Mouse (Mus musculus) cerebellum, postnatal 25 days (tissue): Measurements from ENCODE around the gene Mrpl20.
"Not testable (repeated sequence)": the region's sequence is repeated elsewhere in the genome, so short reads cannot be mapped to it uniquely, and the experiment has no call there.

ENCODE experiments used
- DNase-seq, 2 experiments: peaks; one replicate each; pipeline ENCODE4 v3.0.0; 2021; ENCODE audit warnings: mixed read lengths in 2 of 2

Gene Mrpl20

GRCm38 (mm10) chr4:155784081-155784701, 18.5 kb upstream of the Mrpl20 start:
- peak; percentile 87 to 90 for DNase-seq

DNA sequence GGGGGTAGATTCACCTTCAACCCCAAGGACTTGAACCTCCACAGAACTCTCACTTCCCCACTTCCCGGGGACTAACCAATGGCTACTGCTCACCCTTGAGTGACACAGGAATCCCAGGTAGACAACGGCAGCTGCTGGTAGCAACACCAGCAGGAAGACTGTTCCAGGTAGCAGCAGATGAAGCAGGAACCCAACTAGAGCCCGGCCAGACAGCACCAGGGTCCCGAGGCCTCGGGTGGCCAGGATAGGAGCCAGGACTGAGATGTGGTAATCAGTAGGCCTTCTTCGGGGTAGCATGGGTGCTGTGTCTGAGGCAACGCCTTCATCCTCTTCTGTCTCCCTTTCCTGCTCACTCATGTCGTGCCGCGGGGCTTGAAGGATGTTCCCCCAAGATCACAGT, 17.4 kb upstream of the Mrpl20 start:
- no peak for DNase-seq

- no peak for DNase-seq
Measured at GRCm38 (mm10) chr4:155785819-155786218, 16.9 kb upstream of the Mrpl20 start, which contains the start of gene Tmem88b. Tmem88b (minus strand) TSS chr4:155785874.

GRCm38 (mm10) chr4:155788300-155788699, 14.4 kb upstream of the Mrpl20 start:
- DNase-seq: no peak

- not testable (repeated sequence) for DNase-seq
Measured at GRCm38 (mm10) chr4:155788833-155789232, 13.8 kb upstream of the Mrpl20 start.

DNA sequence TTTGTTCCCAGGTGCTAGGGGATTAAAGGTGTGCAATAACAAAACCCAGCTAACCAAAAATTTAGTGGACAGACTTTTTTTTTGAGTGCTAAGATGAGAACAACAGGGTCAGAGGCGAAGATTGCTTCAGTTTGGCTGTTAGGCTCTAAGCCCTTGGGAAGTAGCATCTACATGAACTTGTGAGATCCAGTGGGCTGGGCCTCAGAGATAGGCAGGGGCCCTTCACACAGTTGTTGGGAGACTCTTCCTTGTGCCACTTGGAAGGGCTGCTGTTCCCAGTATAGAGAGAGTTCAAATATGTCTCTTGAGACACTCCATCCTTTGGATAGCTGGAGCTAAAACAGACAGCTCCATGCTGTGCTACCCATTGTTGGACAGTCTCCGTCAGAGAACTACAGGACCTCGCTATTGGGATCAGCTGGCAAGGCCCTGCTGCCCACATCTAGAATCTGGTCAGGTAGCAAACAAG, 12.6 kb upstream of the Mrpl20 start, which contains the start of gene Ankrd65:
Ankrd65 (plus strand) TSS at position 419 of the 469 bp plus-strand sequence.
- DNase-seq: no peak

DNA sequence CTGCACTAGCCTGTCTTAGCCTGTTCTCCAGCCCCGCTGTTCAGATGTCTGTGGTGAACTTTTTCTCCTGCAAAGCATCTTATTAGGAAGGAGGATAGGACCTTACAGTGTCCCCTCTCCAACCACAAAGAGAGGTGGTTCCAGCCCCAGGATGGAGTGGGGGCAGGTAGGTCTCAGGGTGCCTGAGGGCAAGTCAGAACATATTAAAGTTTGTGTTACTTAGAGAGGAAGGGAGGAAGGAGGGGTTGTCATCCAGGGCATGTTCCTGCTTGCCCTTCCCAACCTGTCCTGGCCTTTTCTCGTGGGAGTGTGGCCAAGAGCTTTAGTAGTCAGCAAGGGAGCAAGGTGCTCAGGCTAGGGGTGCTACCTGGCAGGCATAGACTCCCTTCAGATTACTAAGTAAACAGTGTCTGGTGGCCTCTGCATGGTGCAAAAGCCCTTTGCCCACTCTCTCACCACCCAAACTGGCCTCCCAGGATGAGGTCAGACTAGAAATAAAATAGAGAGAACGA, 12.0 kb upstream of the Mrpl20 start:
- DNase-seq: no peak

DNA sequence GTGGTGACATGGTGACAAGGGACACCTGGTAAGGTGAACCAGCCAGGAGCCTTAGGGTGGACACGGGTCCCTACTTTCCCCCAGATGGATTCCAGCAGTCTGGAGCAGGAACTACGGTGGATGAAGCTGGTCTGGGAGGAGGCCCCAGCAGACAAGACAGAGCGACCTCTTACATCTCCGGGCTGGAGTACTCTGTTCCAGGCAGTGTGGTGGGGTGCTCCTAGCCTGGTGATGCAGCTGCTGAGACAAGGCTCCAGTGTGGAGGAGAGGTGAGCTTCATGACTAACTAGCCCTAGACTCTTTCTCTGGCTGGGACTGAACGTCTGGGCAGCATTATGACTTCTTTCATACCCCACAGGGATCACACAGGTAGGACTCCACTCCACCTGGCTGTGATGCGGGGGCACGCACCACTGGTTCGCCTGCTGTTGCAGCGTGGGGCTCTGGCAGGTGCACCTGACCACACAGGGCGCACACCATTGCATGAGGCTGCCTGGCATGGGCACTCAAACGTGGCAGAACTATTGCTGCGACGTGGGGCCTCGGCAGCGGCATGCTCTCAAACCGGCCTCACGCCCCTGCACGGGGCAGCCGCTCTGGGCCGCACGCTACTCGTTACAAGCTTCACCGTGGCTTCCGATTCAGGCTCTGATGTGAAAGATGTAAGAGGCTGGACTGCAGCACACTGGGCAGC, 11.3 kb upstream of the Mrpl20 start:
- no peak for DNase-seq

GRCm38 (mm10) chr4:155793730-155794129, 8.9 kb upstream of the Mrpl20 start:
- no peak for DNase-seq

GRCm38 (mm10) chr4:155802075-155802474, 603 bp upstream of the Mrpl20 start:
- DNase-seq: no peak

DNA sequence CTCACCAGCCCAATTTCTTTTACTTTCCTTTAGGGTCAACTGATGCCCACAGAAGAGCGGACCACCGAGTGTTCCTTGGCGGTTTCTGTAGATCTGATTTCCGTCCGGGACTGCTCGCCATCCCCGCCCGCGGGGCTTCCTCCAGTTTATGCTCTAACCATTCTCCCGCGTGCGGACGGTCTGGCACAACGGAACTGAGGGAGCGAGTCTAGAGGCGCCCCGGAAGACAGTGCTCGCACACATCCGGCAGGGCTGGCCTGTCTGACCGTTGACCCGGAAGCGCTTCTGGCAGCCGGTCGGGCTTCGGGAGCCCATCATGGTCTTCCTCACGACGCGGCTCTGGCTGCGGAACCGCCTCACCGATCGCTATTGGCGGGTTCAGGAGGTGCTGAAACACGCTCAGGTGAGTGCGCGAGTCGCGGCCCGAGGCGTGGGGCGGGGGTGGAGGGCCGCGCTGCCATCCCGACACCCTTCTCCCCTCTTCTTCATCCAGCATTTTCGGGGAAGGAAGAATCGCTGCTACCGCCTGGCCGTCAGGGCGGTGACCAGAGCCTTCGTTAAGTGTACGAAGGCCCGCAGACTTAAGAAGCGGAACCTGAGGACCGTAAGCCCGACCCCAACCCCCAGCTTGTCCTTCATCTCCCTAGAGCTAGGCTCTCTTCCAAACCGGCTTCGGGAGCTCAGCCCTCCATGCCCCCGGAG, 813 bp downstream of the Mrpl20 start:
- DNase-seq: peak; percentile 98

- DNase-seq: no peak
Measured at GRCm38 (mm10) chr4:155807841-155808240, 5.2 kb downstream of the Mrpl20 start.

DNA sequence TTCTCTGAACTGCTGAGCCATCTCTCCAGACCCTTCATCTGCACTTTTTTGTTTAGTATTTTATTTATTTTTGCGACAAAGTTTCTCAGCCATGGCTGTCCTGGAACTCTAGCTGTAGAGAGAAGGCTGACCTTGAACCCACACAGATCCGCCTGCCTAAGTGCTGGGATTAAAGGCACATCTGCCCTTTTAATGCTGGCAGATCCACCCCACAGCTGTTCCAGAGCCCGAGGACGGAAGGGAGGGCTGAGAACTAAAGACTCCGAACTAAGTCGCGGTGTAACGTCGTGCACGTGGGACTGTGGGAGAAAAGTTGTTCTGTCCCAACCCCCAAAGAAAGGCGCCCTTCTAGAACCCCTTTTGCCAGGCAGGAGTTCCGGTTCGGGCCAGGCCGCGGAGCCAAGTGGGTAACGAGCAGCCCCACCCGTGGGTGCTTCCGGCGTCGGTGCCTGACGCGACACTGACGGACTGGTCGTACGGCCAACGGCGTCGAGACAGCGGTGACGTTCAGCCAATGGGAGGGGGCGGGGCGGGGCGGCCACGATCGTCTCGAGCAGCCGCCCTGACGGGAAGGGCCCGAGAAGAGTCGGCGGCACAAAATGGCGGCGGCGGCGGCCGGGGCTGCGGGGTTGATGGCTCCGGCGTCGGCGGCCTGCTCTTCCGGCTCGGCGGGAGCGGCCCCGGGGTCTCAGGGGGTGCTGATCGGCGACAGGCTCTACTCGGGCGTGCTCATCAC, 9.4 kb downstream of the Mrpl20 start, which contains the start of gene Ccnl2:
Ccnl2 (plus strand) TSS at position 561 of the 736 bp plus-strand sequence.
- peak; percentile 92 to 96 for DNase-seq

DNA sequence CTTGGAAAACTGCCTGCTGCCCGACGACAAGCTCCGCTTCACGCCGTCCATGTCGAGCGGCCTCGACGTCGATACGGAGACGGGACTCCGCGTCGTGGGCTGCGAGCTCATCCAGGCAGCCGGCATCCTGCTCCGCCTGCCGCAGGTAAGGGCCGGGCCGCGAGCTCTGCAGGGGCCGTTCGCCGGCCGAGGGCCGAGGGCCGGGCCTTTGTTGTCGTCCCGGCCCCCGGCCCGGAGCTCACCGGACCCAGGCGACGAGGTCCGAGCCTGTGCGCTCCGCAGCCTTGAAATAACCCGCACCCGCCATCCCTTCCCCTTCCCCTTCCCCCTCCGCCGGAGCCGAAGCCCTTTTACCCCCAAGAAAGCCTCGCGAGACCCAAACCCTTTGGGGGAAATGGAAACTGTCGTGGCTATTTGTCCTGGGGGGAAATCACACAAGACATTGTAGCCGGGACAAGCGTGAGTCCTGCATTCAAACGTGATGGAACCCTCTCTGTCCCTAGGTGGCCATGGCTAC, 10.0 kb downstream of the Mrpl20 start:
- no peak for DNase-seq

- DNase-seq: no peak
Measured at GRCm38 (mm10) chr4:155817533-155817932, 14.9 kb downstream of the Mrpl20 start.

GRCm38 (mm10) chr4:155821025-155821424, 18.3 kb downstream of the Mrpl20 start:
- peak in 1 of 2 experiments; percentile 43 for DNase-seq

GRCm38 (mm10) chr4:155823443-155823842, 20.8 kb downstream of the Mrpl20 start:
- DNase-seq: no peak

DNA sequence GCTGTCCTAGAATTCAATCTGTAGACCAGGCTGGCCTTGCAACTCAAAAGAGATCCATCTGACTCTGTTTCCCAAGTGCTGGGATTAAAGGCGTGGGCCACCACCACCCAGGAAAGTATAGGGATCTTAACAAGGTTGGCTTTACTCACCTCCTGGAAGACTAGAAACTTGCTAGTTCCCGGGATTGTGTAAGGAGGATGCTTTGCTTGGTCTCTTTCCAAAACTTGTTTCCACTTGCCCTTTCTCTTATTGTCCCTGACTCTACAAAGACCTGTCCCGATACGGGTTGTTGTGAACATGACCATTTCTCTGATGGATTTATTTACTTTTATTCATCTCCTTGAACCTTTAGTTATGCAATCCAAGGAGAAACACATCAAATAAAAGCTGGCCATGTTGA, 27.2 kb downstream of the Mrpl20 start:
- DNase-seq: no peak

DNA sequence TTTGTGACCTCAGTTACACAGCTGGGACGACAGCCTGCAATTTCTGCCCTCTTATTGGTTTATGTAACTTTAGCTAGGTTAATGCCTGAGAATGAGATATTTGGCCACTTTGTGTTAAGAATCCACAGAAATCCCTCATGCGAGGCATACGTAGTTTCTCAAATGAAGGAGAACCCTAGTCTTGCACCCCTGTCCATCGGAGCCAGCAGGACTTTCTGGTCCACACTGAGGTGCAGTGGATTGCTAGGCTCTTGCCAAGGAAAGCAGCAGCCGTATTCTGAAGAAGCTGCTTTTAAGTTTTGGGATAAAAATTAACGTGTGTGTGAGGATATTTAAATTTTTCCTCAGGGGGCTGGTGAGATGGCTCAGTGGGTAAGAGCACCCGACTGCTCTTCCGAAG, 27.9 kb downstream of the Mrpl20 start:
- DNase-seq: no peak

DNA sequence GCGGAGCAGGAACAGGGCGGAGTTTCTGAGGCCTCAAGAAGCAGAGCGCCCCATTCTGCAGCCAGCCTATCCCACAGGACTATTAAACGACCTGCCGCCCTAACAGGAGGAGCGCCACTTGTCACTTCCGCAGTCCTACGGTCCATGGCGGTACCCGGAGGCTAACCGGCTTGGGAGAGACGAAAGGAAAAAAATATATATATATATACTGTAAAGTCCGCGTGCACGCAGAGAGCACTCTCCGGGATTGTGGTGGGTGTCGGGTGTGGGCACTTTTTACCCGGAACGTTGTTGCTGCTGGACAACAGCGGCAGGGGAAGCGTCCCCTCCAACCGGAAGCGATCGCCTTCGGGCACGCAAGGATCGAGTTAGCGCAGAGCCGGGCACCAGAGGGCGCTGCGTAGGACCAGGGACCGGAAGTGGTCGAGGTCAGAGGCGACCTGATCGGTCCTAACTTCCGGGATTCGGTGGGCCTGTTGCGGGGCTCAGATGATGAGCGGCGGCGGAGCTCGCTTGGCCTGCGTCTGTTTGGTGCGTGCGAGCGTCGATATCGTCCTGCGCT, 28.6 kb downstream of the Mrpl20 start, which contains the start of gene Aurkaip1:
Aurkaip1 (plus strand) TSS at position 68 of the 562 bp plus-strand sequence.
- DNase-seq: peak; percentile 97 to 98

- peak in 1 of 2 experiments; percentile 60 for DNase-seq
Measured at GRCm38 (mm10) chr4:155831831-155832230, 29.2 kb downstream of the Mrpl20 start.

- DNase-seq: no peak
Measured at GRCm38 (mm10) chr4:155832321-155832720, 29.6 kb downstream of the Mrpl20 start.
